Mouse (Mus musculus): ENCODE measurements around the gene Selenot. TPM values are rescaled to one million over a fixed set of nuclear protein-coding genes. Genes with fewer than 3 reads are reported as not detected.
A peak's percentile ranks its signal among the peaks of the same experiment; 100 is the strongest.
"Not testable (repeated sequence)": the region's sequence is repeated elsewhere in the genome, so short reads cannot be mapped to it uniquely, and the experiment has no call there.

The Selenot gene
- polyA plus RNA-seq, 1 experiment from 2014 or later: 21.7 TPM

- peaks cover 23% of the 10 kb centered on the region for H3K36me3 ChIP-seq
- H3K27ac ChIP-seq (replicated peaks): no peak overlapping the region
- no peak overlapping the region for H3K4me3 ChIP-seq
- whole genome bisulfite sequencing: 90% methylated on average over 5 of the region's 5 CpGs
- no peaks in the 10 kb centered on the region for H3K9me3 ChIP-seq
- no peak overlapping the region for H3K4me2 ChIP-seq (replicated peaks)
- no peaks in the 10 kb centered on the region for H3K27me3 ChIP-seq
- no peak for ATAC-seq (ENCODE audit: low FRiP score, low read depth)
- no peak overlapping the region for H3K9ac ChIP-seq (replicated peaks)
- peaks cover 1% of the 10 kb centered on the region; the same call in 1 of the 2 replicates for H3K4me1 ChIP-seq
Measured at GRCm38 (mm10) chr3:58582788-58583426, 6.5 kb downstream of the Selenot start.

- not testable (repeated sequence) for ATAC-seq (ENCODE audit: low FRiP score, low read depth); H3K27ac ChIP-seq (replicated peaks); H3K9me3 ChIP-seq; H3K9ac ChIP-seq (replicated peaks); H3K4me1 ChIP-seq; H3K4me3 ChIP-seq; H3K4me2 ChIP-seq (replicated peaks); H3K27me3 ChIP-seq
- peaks cover 49% of the 10 kb centered on the region for H3K36me3 ChIP-seq
- 97% methylated on average over 4 of the region's 4 CpGs for WGBS
Measured at GRCm38 (mm10) chr3:58590544-58590943, 14.1 kb downstream of the Selenot start.

- ATAC-seq (ENCODE audit: low FRiP score, low read depth); H3K9ac ChIP-seq (replicated peaks); H3K27ac ChIP-seq (replicated peaks); H3K4me3 ChIP-seq; H3K9me3 ChIP-seq; H3K4me1 ChIP-seq; H3K4me2 ChIP-seq (replicated peaks); H3K27me3 ChIP-seq: not testable (repeated sequence)
- H3K36me3 ChIP-seq: peaks cover 35% of the 10 kb centered on the region
- WGBS: 85% methylated on average over 7 of the region's 7 CpGs
Measured at GRCm38 (mm10) chr3:58592666-58593065, 16.2 kb downstream of the Selenot start.

GRCm38 (mm10) chr3:58593623-58594022 lies 17.2 kb downstream of the Selenot start:
- ATAC-seq (ENCODE audit: low FRiP score, low read depth): no peak
- H3K9me3 ChIP-seq: no peaks in the 10 kb centered on the region
- H3K4me2 ChIP-seq (replicated peaks): no peak overlapping the region

GRCm38 (mm10) chr3:58608506-58608905 lies 32.1 kb downstream of the Selenot start:
- Histone ChIP-seq H3K27me3 (no peaks in the 10 kb centered on the region), H3K9me3 (no peaks in the 10 kb centered on the region), H3K4me3 (no peak overlapping the region), H3K27ac (replicated peaks) (no peak overlapping the region), H3K4me2 (replicated peaks) (no peak overlapping the region), H3K36me3 (no peaks in the 10 kb centered on the region), H3K4me1 (no peaks in the 10 kb centered on the region), H3K9ac (replicated peaks) (no peak overlapping the region)
- no peak for ATAC-seq (ENCODE audit: low FRiP score, low read depth)
- WGBS: 56% methylated on average over 4 of the region's 4 CpGs

More at GRCm38 (mm10) chr3:58593623-58594022, 17.2 kb downstream of the Selenot start:
- Histone ChIP-seq H3K9ac (replicated peaks) (no peak overlapping the region), H3K27ac (replicated peaks) (0 out of 2 replicates have a peak overlapping the region, but pooled peaks have one; percentile 8), H3K4me1 (no peaks in the 10 kb centered on the region), H3K27me3 (no peaks in the 10 kb centered on the region), H3K36me3 (peaks cover 32% of the 10 kb centered on the region), H3K4me3 (no peak overlapping the region)
- 38% methylated on average over 5 of the region's 5 CpGs for WGBS

GRCm38 (mm10) chr3:58609985-58610384 lies 33.5 kb downstream of the Selenot start:
- no peaks in the 10 kb centered on the region for H3K36me3 ChIP-seq
- H3K4me1 ChIP-seq: no peaks in the 10 kb centered on the region
- H3K4me3 ChIP-seq: no peak overlapping the region
- 75% methylated on average over 5 of the region's 5 CpGs for WGBS
- no peak overlapping the region for H3K9ac ChIP-seq (replicated peaks)
- H3K4me2 ChIP-seq (replicated peaks): no peak overlapping the region
- ATAC-seq (ENCODE audit: low FRiP score, low read depth): no peak
- no peaks in the 10 kb centered on the region for H3K9me3 ChIP-seq
- H3K27ac ChIP-seq (replicated peaks): no peak overlapping the region
- H3K27me3 ChIP-seq: no peaks in the 10 kb centered on the region

GRCm38 (mm10) chr3:58621066-58621465 lies 44.6 kb downstream of the Selenot start:
- 72% methylated on average over 7 of the region's 7 CpGs for WGBS
- Histone ChIP-seq H3K27ac (replicated peaks) (no peak overlapping the region), H3K4me3 (no peak overlapping the region), H3K9me3 (no peaks in the 10 kb centered on the region), H3K4me2 (replicated peaks) (no peak overlapping the region), H3K4me1 (no peaks in the 10 kb centered on the region), H3K9ac (replicated peaks) (no peak overlapping the region), H3K36me3 (no peaks in the 10 kb centered on the region), H3K27me3 (no peaks in the 10 kb centered on the region)
- ATAC-seq (ENCODE audit: low FRiP score, low read depth): no peak

GRCm38 (mm10) chr3:58622665-58623394 lies 46.4 kb downstream of the Selenot start:
- Histone ChIP-seq H3K27ac (replicated peaks) (no peak overlapping the region), H3K9ac (replicated peaks) (no peak overlapping the region), H3K27me3 (no peaks in the 10 kb centered on the region), H3K4me2 (replicated peaks) (no peak overlapping the region), H3K4me3 (no peak overlapping the region), H3K9me3 (no peaks in the 10 kb centered on the region), H3K36me3 (no peaks in the 10 kb centered on the region), H3K4me1 (no peaks in the 10 kb centered on the region)
- WGBS: 72% methylated on average over 3 of the region's 3 CpGs
- no peak for ATAC-seq (ENCODE audit: low FRiP score, low read depth)

GRCm38 (mm10) chr3:58624981-58625380 lies 48.5 kb downstream of the Selenot start:
- WGBS: 92% methylated on average over 4 of the region's 4 CpGs
- ATAC-seq (ENCODE audit: low FRiP score, low read depth): no peak

GRCm38 (mm10) chr3:58631693-58632092 lies 55.3 kb downstream of the Selenot start:
- Histone ChIP-seq H3K9me3 (no peaks in the 10 kb centered on the region), H3K36me3 (no peaks in the 10 kb centered on the region), H3K4me1 (peaks cover 5% of the 10 kb centered on the region), H3K27me3 (no peaks in the 10 kb centered on the region), H3K9ac (replicated peaks) (no peak overlapping the region), H3K4me3 (no peak overlapping the region), H3K4me2 (replicated peaks) (no peak overlapping the region), H3K27ac (replicated peaks) (no peak overlapping the region)
- ATAC-seq (ENCODE audit: low FRiP score, low read depth): no peak
- WGBS: 81% methylated on average over 2 of the region's 2 CpGs

More at GRCm38 (mm10) chr3:58624981-58625380, 48.5 kb downstream of the Selenot start:
- H3K4me2 ChIP-seq (replicated peaks): no peak overlapping the region
- H3K4me1 ChIP-seq: no peaks in the 10 kb centered on the region
- H3K9me3 ChIP-seq: no peaks in the 10 kb centered on the region
- no peaks in the 10 kb centered on the region for H3K27me3 ChIP-seq
- H3K9ac ChIP-seq (replicated peaks): no peak overlapping the region
- H3K4me3 ChIP-seq: no peak overlapping the region
- no peaks in the 10 kb centered on the region for H3K36me3 ChIP-seq
- H3K27ac ChIP-seq (replicated peaks): no peak overlapping the region

- WGBS: under 1% methylated on average over 34 of the region's 34 CpGs
- Histone ChIP-seq H3K36me3 (no peaks in the 10 kb centered on the region), H3K4me1 (peaks cover 11% of the 10 kb centered on the region), H3K27me3 (no peaks in the 10 kb centered on the region), H3K27ac (replicated peaks) (peak within 1 kb of the TSS; percentile 11; the same call in 1 of the 2 replicates), H3K4me2 (replicated peaks) (peak within 1 kb of the TSS; percentile 92), H3K9ac (replicated peaks) (peak within 1 kb of the TSS; percentile 59), H3K9me3 (no peaks in the 10 kb centered on the region), H3K4me3 (peak within 1 kb of the TSS; percentile 55)
- peak; percentile 86 for ATAC-seq (ENCODE audit: low FRiP score, low read depth)
Measured at GRCm38 (mm10) chr3:58636406-58637295, 60.2 kb downstream of the Selenot start, which contains the start of gene Erich6. Gene Erich6, minus strand, starts transcription at chr3:58637207.

Measured in midbrain, embryonic 12.5 days (tissue).